Mouse (Mus musculus) lung, postnatal 14 days (tissue): ENCODE data around the gene Nucb1.

Source experiments
- DNase-seq: peaks from one replicate; pipeline ENCODE4 v3.0.0; 2021

Gene Nucb1

GRCm38 (mm10) chr7:45461326-45461725 is 48.9 kb downstream of the Nucb1 start:
- no peak for DNase-seq

GRCm38 (mm10) chr7:45460860-45461314 is 49.3 kb downstream of the Nucb1 start:
- peak; percentile 72 for DNase-seq

DNA sequence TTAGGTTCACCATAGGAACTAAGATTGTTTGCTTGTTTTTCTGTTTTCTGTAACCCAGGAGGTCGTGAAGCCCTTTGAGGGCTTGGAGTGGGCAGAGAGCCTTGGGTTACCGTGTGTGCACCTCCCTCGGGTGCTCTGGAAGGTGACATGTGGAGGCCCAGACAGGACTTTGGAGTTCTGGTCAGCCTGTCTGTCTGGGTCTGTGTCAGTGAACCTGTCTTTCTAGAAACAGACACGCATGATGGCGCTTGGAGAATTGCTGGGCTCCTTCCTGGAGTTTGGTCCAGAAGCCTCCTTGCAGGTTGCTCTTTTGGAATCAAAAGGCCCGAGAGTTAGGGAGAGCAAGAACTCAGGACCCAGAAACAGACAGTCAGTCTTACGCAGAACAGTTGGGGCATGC is 49.8 kb downstream of the Nucb1 start:
- DNase-seq, result no peak

GRCm38 (mm10) chr7:45459564-45460140 is 50.6 kb downstream of the Nucb1 start, which contains the start of gene Ftl1:
Ftl1 (minus strand) TSS chr7:45459884.
- peak; percentile 97 for DNase-seq

GRCm38 (mm10) chr7:45458748-45459563 is 51.2 kb downstream of the Nucb1 start:
- DNase-seq, result peak; percentile 88

GRCm38 (mm10) chr7:45457204-45458060 is 52.8 kb downstream of the Nucb1 start:
- DNase-seq, result no peak

DNA sequence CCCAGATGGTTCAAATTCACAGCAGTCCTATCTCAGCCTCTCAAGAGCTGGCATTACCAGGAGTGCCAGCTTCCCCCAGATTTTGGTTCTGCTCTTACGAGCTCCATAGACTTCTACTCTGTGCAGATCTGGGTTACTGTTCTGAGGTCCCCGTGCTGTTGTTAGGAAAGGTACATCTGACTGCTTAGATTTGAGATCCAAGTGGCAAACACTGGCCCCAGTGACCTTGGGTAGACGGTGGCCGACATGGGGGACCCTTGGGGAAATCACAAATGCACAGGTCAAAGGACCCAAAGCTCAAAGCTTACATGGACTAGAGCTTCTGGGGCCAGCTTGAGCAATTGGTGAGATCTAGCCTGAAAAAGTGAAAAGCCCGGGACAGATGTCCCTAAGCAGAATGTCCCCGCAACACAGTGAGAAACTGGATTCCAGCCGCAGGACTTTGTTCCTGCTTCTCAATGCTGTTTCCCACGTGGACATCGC is 53.4 kb downstream of the Nucb1 start:
- no peak for DNase-seq

DNA sequence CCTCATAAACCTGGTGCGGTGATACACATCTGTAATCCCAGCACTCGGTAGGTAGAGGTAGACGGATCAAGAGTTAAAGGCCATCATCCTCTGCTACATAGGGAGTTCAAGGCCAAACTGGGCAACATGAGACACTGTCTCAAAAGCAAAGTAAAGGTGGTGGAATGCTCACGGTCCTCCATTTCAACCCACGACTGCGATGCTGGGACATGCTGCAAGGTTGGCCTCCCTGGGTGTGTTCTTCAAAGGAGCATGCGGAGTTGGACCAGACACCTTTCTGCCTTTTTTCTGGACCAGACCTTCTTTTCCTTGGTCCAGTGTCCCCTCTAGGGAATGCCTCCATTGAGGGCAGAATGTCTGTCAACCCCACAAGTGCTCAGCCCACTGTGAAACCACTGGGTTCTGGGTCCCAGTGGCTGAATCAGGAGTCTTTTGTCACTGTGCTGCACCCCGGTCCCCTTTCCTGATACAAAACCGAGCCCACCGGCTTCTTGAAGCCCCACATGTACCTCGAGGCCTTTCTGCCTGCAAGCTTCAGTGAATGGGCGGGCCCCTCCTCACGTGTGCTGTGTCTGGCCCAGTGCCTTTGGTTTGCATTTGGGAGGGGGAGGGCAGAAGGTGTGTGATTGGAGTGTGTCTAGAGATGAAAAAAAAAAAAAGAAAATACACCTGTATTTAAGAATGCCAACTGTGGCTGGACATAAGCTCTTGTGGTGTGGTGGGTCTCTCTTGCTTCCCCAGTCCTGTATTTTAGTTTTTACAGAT is 54.1 kb downstream of the Nucb1 start:
- DNase-seq, result no peak

GRCm38 (mm10) chr7:45454971-45455370 is 55.2 kb downstream of the Nucb1 start:
- DNase-seq, result no peak

GRCm38 (mm10) chr7:45451344-45451982 is 58.7 kb downstream of the Nucb1 start:
- peak; percentile 88 for DNase-seq

- no peak for DNase-seq
Measured at GRCm38 (mm10) chr7:45449974-45450373, 60.2 kb downstream of the Nucb1 start.

GRCm38 (mm10) chr7:45447325-45447990 is 62.7 kb downstream of the Nucb1 start:
- DNase-seq, result peak; percentile 37

DNA sequence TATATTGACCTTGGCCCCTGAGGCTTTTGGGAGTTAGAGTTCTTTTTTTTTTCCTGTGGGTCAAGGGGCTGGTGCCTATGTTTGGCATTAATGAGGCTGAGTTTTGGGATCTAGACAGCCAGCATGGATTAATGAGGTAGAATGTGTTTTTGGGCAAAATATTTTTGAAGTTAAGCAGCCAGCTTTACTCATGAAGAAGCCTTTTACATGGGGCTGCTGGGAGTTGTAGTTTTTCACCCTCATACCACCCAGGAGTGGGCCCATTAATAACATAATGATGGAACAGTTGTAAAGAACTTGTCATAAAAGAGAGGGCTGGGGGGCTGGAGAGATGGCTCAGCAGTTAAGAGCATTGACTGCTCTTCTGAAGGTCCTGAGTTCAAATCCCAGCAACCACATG is 63.6 kb downstream of the Nucb1 start:
- DNase-seq, result no peak

DNA sequence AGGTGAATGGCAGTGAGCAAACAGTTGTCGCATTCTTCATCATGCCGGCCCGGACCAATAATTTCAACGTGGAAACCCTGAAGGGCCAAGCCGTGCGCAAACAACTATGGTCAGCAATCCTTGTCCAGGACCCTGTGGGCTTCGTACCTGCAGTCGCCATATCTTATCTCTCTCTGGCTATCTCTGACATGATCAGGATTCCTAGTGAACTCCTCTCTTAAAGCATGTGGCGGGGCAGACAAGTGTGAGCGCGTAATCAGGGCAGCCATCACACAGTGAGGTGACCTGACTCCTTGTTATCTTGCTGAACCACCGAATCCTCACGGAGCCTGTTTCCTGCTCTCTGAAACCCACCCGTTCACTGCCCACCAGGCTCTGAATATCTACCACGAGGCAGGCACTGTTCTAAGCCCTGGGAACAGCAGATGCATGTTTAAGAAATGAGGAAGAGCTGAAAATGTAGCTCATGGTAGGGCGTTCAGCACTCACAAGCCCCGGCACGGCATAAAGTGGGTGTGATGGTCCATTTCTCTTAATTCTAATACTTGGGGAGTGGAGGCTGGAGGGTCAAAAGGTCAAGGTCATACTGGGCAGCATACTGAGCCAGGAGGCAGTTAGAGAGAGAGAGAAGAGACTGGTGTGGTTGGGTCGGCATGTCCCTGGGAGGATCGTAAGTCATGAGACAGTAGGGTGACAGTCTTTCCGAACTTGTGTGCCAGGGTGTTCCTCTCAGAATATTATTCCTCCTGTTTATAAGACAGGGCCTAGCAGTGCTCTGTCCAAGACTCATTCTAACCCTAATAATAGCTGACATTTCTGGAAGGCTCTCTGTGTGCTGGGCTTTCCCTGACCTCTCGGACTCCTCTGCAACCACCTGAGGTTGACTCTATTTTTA is 66.4 kb downstream of the Nucb1 start:
- no peak for DNase-seq
